Mouse (Mus musculus) kidney, adult 2 months (tissue): Measurements from ENCODE around the gene Cd99l2. TPM values are rescaled to one million over a fixed set of nuclear protein-coding genes. Genes with fewer than 3 reads are reported as not detected.
"Not testable (repeated sequence)": the region's sequence is repeated elsewhere in the genome, so short reads cannot be mapped to it uniquely, and the experiment has no call there.

Experiments used
- DNase-seq: peaks from one replicate; pipeline ENCODE4 v3.0.0; 2021
- H3K27ac ChIP-seq: fragments of 200-500 bp; 2 replicates; pipeline ENCODE4 v1.5.1; 2012; ENCODE audit warnings: low read depth, low read length, control low read depth, inconsistent platforms; ENCODE audit not compliant: insufficient read depth
- H3K27me3 ChIP-seq: fragments of 200-500 bp; replicated peaks from 2 replicates; pipeline ENCODE4 v1.6.1; 2012; ENCODE audit warnings: mild to moderate bottlenecking, moderate library complexity, low read length, inconsistent platforms; ENCODE audit not compliant: control insufficient read depth, insufficient read depth
- H3K36me3 ChIP-seq: fragments of 200-500 bp; 2 replicates; pipeline ENCODE4 v1.6.1; 2012; ENCODE audit warnings: mild to moderate bottlenecking, moderate library complexity, low read length, inconsistent platforms; ENCODE audit not compliant: control insufficient read depth, insufficient read depth
- H3K4me1 ChIP-seq: fragments of 200-500 bp; 2 replicates; pipeline ENCODE4 v1.6.1; 2011; ENCODE audit warnings: low read length; ENCODE audit not compliant: control insufficient read depth, insufficient read depth
- H3K4me3 ChIP-seq: fragments of 200-500 bp; 2 replicates; pipeline ENCODE4 v1.5.1; 2011; ENCODE audit warnings: mild to moderate bottlenecking, low read depth, low read length, control low read depth; ENCODE audit not compliant: insufficient read depth
- CTCF ChIP-seq: fragments of 200-500 bp; conservative IDR thresholded peaks from 2 replicates; pipeline ENCODE4 v1.5.1; 2011; ENCODE audit warnings: low read depth, mild to moderate bottlenecking, control low read depth, low read length, moderate library complexity, mixed read lengths; ENCODE audit not compliant: insufficient read depth, insufficient read length
- POLR2A ChIP-seq: fragments of 200-500 bp; IDR thresholded peaks from one replicate; pipeline ENCODE4 v1.6.1; 2011; ENCODE audit warnings: low read depth, low read length, control low read depth
- WGBS: fragments of 180-500 bp; shearing (Covaris S2); methylation state at CpG from one replicate; pipeline ENCODE4 v1.1.7; 2018; 5-methylcytosine and 5-hydroxymethylcytosine counted together
- polyA plus RNA-seq: library from polyadenylated mRNA; depleted of rRNA; stranded (reverse); fragments of >200 nt; gene quantifications from 2 replicates; pipeline ENCODE4 v1.2.3, GENCODE M21; 2012

Cd99l2 gene
- polyA plus RNA-seq, 1 experiment = 24.1 TPM

DNA sequence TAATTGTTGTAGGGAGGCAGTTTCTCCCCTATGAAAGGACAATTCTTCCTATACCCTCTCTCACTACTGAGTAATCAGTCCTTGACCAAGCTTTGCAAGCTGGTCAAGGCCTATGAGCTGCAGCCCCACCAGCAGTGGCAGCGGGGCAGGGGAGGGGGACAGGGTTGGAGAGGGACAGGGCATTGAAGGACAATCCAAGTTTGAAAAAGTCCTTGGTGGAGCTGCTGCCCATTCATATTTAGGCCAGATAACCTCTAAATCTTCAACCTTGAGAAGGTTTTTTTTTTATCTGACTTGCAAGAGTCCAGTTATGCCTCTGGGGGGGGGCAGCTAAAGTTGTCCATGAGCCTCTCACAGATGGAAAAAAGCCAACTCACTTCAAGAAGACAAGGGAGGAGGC is 34.8 kb upstream of the Cd99l2 start:
- no peak for TF ChIP-seq CTCF
- TF ChIP-seq POLR2A = no peak
- no peak overlapping the region for H3K4me3 ChIP-seq
- 93% methylated on average over 1 of the region's 1 CpGs for WGBS
- no peak overlapping the region for H3K27ac ChIP-seq
- no peaks in the 10 kb centered on the region for H3K27me3 ChIP-seq
- DNase-seq = no peak
- no peaks in the 10 kb centered on the region for H3K4me1 ChIP-seq
- H3K36me3 ChIP-seq = no peaks in the 10 kb centered on the region

DNA sequence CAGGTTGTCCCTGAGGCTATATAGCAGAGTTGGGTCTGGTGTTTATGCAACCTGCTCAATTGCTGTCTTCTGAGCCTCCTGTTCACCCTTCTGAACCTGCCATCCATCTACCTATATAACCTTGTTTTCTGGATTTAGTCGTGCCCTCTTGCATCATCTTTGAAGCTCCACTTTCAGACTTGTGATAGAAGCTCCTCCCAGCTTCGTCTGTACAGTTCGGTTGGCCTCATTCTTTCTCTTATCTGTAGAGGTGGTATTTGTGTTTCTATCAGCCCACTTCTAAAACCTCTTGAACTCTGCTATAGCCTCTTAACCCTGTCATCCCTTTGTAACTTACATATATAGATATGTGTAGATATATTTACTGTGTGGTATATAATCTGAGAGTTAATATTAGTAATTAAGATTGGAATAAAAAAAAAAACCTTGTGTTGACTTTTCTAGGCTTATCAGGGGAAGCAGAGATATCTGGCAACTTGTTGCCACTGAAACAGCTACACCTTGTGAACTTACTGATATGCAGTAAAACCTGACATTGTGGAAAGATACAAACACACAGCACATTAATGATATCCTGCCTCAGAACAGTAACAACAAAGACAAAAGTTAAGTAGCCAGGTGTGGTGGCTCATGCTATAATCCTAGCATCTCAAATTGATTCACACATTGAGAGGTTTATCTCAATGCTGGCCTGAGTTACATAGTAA is 33.1 kb upstream of the Cd99l2 start:
- TF ChIP-seq POLR2A (no peak), CTCF (no peak)
- no peak overlapping the region for H3K27ac ChIP-seq
- H3K4me3 ChIP-seq = no peak overlapping the region
- no peaks in the 10 kb centered on the region for H3K27me3 ChIP-seq
- no peaks in the 10 kb centered on the region for H3K36me3 ChIP-seq
- WGBS = 70% methylated on average over 3 of the region's 3 CpGs
- H3K4me1 ChIP-seq = no peaks in the 10 kb centered on the region
- DNase-seq = no peak

- Histone ChIP-seq H3K4me3 (no peak overlapping the region), H3K27me3 (no peaks in the 10 kb centered on the region), H3K4me1 (no peaks in the 10 kb centered on the region), H3K27ac (no peak overlapping the region), H3K36me3 (no peaks in the 10 kb centered on the region)
- TF ChIP-seq POLR2A (no peak), CTCF (no peak)
- 49% methylated on average over 2 of the region's 2 CpGs for WGBS
- no peak for DNase-seq
These were observed 31.7 kb upstream of the Cd99l2 start for GRCm38 (mm10) chrX:71524310-71524709.

DNA sequence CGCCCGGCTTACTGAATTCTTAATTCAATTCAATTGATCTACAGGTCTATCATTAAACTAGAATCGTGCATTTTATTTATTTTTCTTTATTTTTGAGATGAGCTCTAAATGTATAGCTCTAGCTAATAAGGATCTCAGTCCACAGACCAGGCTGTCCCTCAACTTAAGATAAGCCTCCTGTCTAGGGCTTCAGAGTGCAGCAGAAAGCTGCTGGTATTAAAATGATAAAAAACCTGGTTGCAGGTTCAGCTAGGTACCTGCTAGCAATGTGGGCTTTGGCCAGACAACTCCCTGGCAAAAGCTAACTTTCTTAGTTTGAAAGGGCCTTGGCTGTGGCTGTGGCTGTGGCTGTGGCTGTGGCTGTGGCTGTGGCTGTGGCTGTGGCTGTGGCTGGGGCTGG is 30.2 kb upstream of the Cd99l2 start:
- TF ChIP-seq CTCF = no peak
- no peak for TF ChIP-seq POLR2A
- DNase-seq = no peak
- Histone ChIP-seq H3K4me1 (no peaks in the 10 kb centered on the region), H3K27ac (no peak overlapping the region), H3K36me3 (no peaks in the 10 kb centered on the region), H3K27me3 (no peaks in the 10 kb centered on the region), H3K4me3 (no peak overlapping the region)
- WGBS = 92% methylated on average over 3 of the region's 3 CpGs

- TF ChIP-seq POLR2A (no peak), CTCF (no peak)
- Histone ChIP-seq H3K4me3 (no peak overlapping the region), H3K4me1 (no peaks in the 10 kb centered on the region), H3K27ac (no peak overlapping the region), H3K27me3 (no peaks in the 10 kb centered on the region), H3K36me3 (no peaks in the 10 kb centered on the region)
- WGBS = 96% methylated on average over 4 of the region's 4 CpGs
- DNase-seq = no peak
These were observed 26.6 kb upstream of the Cd99l2 start for GRCm38 (mm10) chrX:71519252-71519651.

GRCm38 (mm10) chrX:71506591-71506990 is 13.9 kb upstream of the Cd99l2 start:
- H3K36me3 ChIP-seq, H3K4me3 ChIP-seq, H3K27ac ChIP-seq, H3K4me1 ChIP-seq, DNase-seq, H3K27me3 ChIP-seq: not testable (repeated sequence)
- WGBS = 99% methylated on average over 4 of the region's 4 CpGs

GRCm38 (mm10) chrX:71493279-71493656 is 619 bp upstream of the Cd99l2 start:
- TF ChIP-seq CTCF (no peak), POLR2A (no peak)
- H3K4me3 ChIP-seq = peak overlapping the region; percentile 84
- DNase-seq = peak; percentile 56

More at GRCm38 (mm10) chrX:71493279-71493656, 619 bp upstream of the Cd99l2 start:
- Histone ChIP-seq H3K36me3 (no peaks in the 10 kb centered on the region), H3K4me1 (peaks cover 8% of the 10 kb centered on the region), H3K27ac (peak overlapping the region; percentile 83), H3K27me3 (no peaks in the 10 kb centered on the region)
- 1% methylated on average over 9 of the region's 9 CpGs for WGBS
